Mouse (Mus musculus) ES-E14 (cell line): ENCODE measurements around the gene Slc25a47. TPM values are rescaled to one million over a fixed set of nuclear protein-coding genes. Genes with fewer than 3 reads are reported as not detected.

ENCODE experiments used
- DNase-seq: peaks from one replicate; pipeline ENCODE4 v3.0.0-alpha.2; 2013; ENCODE audit warnings: low read depth, low spot score
- H3K27ac ChIP-seq: 2 replicates; pipeline ENCODE4 v1.5.1; 2012; ENCODE audit warnings: low read depth, mild to moderate bottlenecking, low read length, moderate library complexity, mixed read lengths; ENCODE audit not compliant: poor library complexity, insufficient read depth, severe bottlenecking
- H3K36me3 ChIP-seq: 2 replicates; pipeline ENCODE4 v1.6.1; 2012; ENCODE audit warnings: mild to moderate bottlenecking, low read length, moderate library complexity, mixed read lengths; ENCODE audit not compliant: control insufficient read depth, poor library complexity, insufficient read depth, severe bottlenecking
- H3K4me1 ChIP-seq, 2 experiments: fragments of 150-350 bp in 1 of 2; sonication (generic) in 1 of 2; 2 replicates each; pipeline ENCODE4 v1.6.1; 2012; ENCODE audit warnings: low read length in 2 of 2, mild to moderate bottlenecking in 1 of 2, mixed read lengths in 1 of 2; ENCODE audit not compliant: control insufficient read depth in 2 of 2, insufficient read depth in 2 of 2, poor library complexity in 1 of 2
- H3K4me3 ChIP-seq, 2 experiments: fragments of 150-350 bp in 1 of 2; sonication (generic) in 1 of 2; 2 replicates each; pipeline ENCODE4 v1.5.1; 2012; ENCODE audit warnings: low read length in 2 of 2, low read depth in 1 of 2, mild to moderate bottlenecking in 1 of 2, mixed read lengths in 1 of 2; ENCODE audit not compliant: insufficient read depth in 1 of 2, poor library complexity in 1 of 2, severe bottlenecking in 1 of 2
- H3K9ac ChIP-seq: 2 replicates; pipeline ENCODE4 v1.6.1; 2012; ENCODE audit warnings: low read depth, mild to moderate bottlenecking, low read length, mixed read lengths; ENCODE audit not compliant: poor library complexity, insufficient read depth, severe bottlenecking
- H3K9me3 ChIP-seq: fragments of 150-350 bp; sonication (generic); 2 replicates; pipeline ENCODE4 v1.6.1; 2012; ENCODE audit warnings: low read depth, mild to moderate bottlenecking, low read length; ENCODE audit not compliant: control insufficient read depth, insufficient read depth
- CHD2 ChIP-seq: IDR thresholded peaks from 2 replicates; pipeline ENCODE4 v1.6.1; 2014; ENCODE audit warnings: mild to moderate bottlenecking, low read depth, low read length, inconsistent platforms
- HCFC1 ChIP-seq: IDR thresholded peaks from 2 replicates; pipeline ENCODE4 v1.6.1; 2012; ENCODE audit warnings: low read length, inconsistent platforms, borderline replicate concordance; ENCODE audit not compliant: insufficient read depth
- MAFK ChIP-seq: IDR thresholded peaks from 2 replicates; pipeline ENCODE4 v1.6.1; 2014; ENCODE audit warnings: mild to moderate bottlenecking, low read depth, low read length, inconsistent platforms; ENCODE audit not compliant: insufficient read depth
- ZC3H11A ChIP-seq: IDR thresholded peaks from 2 replicates; pipeline ENCODE4 v1.6.1; 2012; ENCODE audit warnings: low read depth, mild to moderate bottlenecking, inconsistent platforms, low read length, borderline replicate concordance
- ZNF384 ChIP-seq: IDR thresholded peaks from 2 replicates; pipeline ENCODE4 v1.6.1; 2012; ENCODE audit warnings: low read depth, low read length, inconsistent platforms
- in situ Hi-C, 2 experiments: fragments of 600-800 bp; cut with MboI; formaldehyde crosslinking; loops; one replicate each; pipeline ENCODE4 v1.15.1; 2025; ENCODE audit warnings: low sequenced_read_pairs in 2 of 2, inconsistent platforms in 1 of 2; ENCODE audit not compliant: unreplicated experiment in 2 of 2
- total RNA-seq: library from RNA; depleted of rRNA; stranded (reverse); fragments of 300-350 nt; gene quantifications from 2 replicates; pipeline ENCODE4 v1.2.3, GENCODE M21; 2012

Gene Slc25a47
- total RNA-seq, 1 experiment: 8.1 TPM

- Histone ChIP-seq H3K27ac (no peak overlapping the region), H3K4me3 (no peak overlapping the region), H3K9me3 (no peaks in the 10 kb centered on the region), H3K9ac (no peak overlapping the region), H3K4me1 (peaks cover 0 to 6% of the 10 kb centered on the region in 2 experiments; a peak in 1 of 4 replicates), H3K36me3 (no peaks in the 10 kb centered on the region; the same call in 1 of the 2 replicates)
- no peak for DNase-seq
- in situ Hi-C loops: no loop called here
- TF ChIP-seq ZC3H11A (no peak), CHD2 (no peak)
Observed at GRCm38 (mm10) chr12:108829636-108830035, 6.2 kb upstream of the Slc25a47 start.

GRCm38 (mm10) chr12:108830358-108830757, 5.5 kb upstream of the Slc25a47 start:
- H3K4me3 ChIP-seq: no peak overlapping the region
- DNase-seq: no peak
- no peak overlapping the region for H3K27ac ChIP-seq
- H3K4me1 ChIP-seq: peaks cover 0 to 6% of the 10 kb centered on the region in 2 experiments; a peak in 1 of 4 replicates
- in situ Hi-C loops: no loop called here
- no peaks in the 10 kb centered on the region; the same call in 1 of the 2 replicates for H3K36me3 ChIP-seq
- no peaks in the 10 kb centered on the region for H3K9me3 ChIP-seq
- no peak for TF ChIP-seq ZC3H11A
- TF ChIP-seq ZNF384: no peak
- TF ChIP-seq CHD2: no peak
- TF ChIP-seq MAFK: no peak
- TF ChIP-seq HCFC1: no peak
- no peak overlapping the region for H3K9ac ChIP-seq

- H3K9ac ChIP-seq: no peak overlapping the region
- peaks cover 0 to 3% of the 10 kb centered on the region in 2 experiments; a peak in 2 of 4 replicates for H3K4me1 ChIP-seq
- H3K4me3 ChIP-seq: no peak overlapping the region
- in situ Hi-C loops: no loop called here
- no peak for DNase-seq
- no peaks in the 10 kb centered on the region for H3K9me3 ChIP-seq
- H3K36me3 ChIP-seq: no peaks in the 10 kb centered on the region; the same call in 1 of the 2 replicates
- TF ChIP-seq ZNF384 (no peak), CHD2 (no peak), ZC3H11A (no peak), HCFC1 (no peak), MAFK (no peak)
- no peak overlapping the region for H3K27ac ChIP-seq
Observed at GRCm38 (mm10) chr12:108831966-108832643, 3.7 kb upstream of the Slc25a47 start.

GRCm38 (mm10) chr12:108832851-108833250, 3.0 kb upstream of the Slc25a47 start:
- Histone ChIP-seq H3K4me1 (peaks cover 0 to 3% of the 10 kb centered on the region in 2 experiments; a peak in 1 of 4 replicates), H3K36me3 (no peaks in the 10 kb centered on the region; the same call in 1 of the 2 replicates), H3K4me3 (0 out of 4 replicates have a peak overlapping the region, but pooled peaks of 1 of the 2 experiments have one; percentile 30), H3K9me3 (no peaks in the 10 kb centered on the region), H3K9ac (no peak overlapping the region), H3K27ac (no peak overlapping the region)
- no peak for DNase-seq
- in situ Hi-C loops: no loop called here
- no peak for TF ChIP-seq ZNF384
- TF ChIP-seq HCFC1: no peak
- TF ChIP-seq ZC3H11A: no peak
- no peak for TF ChIP-seq MAFK
- TF ChIP-seq CHD2: no peak

GRCm38 (mm10) chr12:108833408-108833807, 2.4 kb upstream of the Slc25a47 start:
- Histone ChIP-seq H3K4me3 (no peak overlapping the region), H3K9me3 (no peaks in the 10 kb centered on the region), H3K36me3 (peaks cover under 1% of the 10 kb centered on the region; the same call in 1 of the 2 replicates), H3K4me1 (peaks cover 0 to 3% of the 10 kb centered on the region in 2 experiments; a peak in 1 of 4 replicates), H3K27ac (no peak overlapping the region), H3K9ac (no peak overlapping the region)
- DNase-seq: no peak
- in situ Hi-C loops: no loop called here
- TF ChIP-seq MAFK (no peak), HCFC1 (no peak), CHD2 (no peak), ZNF384 (no peak), ZC3H11A (no peak)
